Mouse (Mus musculus) 3134 (cell line): ENCODE data around the gene Pgap1.

Source experiments
- DNase-seq: peaks from one replicate; pipeline ENCODE4 v3.0.0-alpha.2; 2011; ENCODE audit warnings: low spot score; ENCODE audit not compliant: insufficient read length; ENCODE audit errors: extremely low read depth

Pgap1 gene

GRCm38 (mm10) chr1:54557301-54558229 lies at the start of gene Pgap1:
Gene Pgap1 (minus strand): TSS chr1:54557684.
- DNase-seq = peak; percentile 85

DNA sequence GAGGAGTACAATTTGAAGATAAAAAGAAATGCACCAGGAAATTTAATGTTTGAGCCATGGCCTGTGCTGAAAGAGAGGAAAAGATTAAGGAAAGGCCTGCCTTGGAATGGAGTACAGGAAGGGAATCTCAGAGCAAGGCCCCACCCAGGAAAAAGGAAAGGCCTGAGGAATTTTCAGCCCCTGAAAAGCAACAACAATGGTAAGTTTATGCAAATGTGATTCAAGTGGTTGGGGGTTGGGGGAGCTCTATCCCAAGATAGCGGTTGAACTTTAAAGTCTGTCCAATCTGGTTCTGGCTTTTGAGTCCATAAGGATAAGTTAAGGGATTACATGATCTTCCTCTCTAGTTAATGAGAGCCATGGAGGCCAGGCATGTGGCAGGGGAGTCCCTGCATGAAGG lies 49.5 kb upstream of the Pgap1 start:
- DNase-seq = no peak

GRCm38 (mm10) chr1:54601692-54602091 lies 44.2 kb upstream of the Pgap1 start:
- no peak for DNase-seq

GRCm38 (mm10) chr1:54600275-54600674 lies 42.8 kb upstream of the Pgap1 start:
- no peak for DNase-seq

- no peak for DNase-seq
These were observed 40.2 kb upstream of the Pgap1 start for GRCm38 (mm10) chr1:54597594-54598217.

DNA sequence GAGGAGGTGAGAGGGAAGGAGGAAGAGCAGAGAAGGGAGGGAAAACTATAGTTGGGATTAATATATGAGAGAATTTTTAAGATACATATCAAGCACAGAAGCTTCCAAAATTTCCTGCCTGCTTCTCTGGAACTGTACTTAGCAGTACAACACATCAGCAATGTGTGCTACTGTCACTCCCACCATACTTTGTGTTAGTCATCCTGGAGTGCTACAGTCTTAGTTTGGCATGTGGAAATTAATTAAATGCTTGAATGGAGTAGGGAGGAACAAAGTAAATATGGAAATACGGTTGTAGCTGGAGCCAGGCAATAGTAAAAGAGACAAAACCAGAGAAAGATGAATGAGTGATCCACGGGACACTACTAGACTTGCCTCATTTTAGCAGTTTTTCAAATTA lies 38.7 kb upstream of the Pgap1 start:
- DNase-seq = no peak

DNA sequence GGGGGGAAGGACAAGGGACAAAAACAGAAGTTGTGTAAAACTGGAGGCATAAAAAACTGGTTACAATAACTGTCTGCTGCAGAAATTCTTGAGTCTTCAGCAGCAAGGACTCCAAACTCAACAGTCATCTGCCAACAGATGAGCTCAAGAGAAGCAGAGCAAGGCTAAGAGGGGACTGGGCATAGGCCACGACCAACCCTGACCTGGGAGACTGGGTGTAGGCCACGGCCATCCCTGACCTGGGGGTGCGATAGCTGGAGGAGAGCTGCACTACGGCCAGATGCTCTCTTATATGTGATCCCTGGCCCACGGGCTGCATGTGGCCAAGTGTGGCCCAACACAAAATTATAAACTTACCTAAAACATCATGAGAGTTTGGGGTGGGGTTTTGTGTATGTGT lies 29.6 kb upstream of the Pgap1 start:
- no peak for DNase-seq

GRCm38 (mm10) chr1:54585971-54586555 lies 28.6 kb upstream of the Pgap1 start:
- no peak for DNase-seq

DNA sequence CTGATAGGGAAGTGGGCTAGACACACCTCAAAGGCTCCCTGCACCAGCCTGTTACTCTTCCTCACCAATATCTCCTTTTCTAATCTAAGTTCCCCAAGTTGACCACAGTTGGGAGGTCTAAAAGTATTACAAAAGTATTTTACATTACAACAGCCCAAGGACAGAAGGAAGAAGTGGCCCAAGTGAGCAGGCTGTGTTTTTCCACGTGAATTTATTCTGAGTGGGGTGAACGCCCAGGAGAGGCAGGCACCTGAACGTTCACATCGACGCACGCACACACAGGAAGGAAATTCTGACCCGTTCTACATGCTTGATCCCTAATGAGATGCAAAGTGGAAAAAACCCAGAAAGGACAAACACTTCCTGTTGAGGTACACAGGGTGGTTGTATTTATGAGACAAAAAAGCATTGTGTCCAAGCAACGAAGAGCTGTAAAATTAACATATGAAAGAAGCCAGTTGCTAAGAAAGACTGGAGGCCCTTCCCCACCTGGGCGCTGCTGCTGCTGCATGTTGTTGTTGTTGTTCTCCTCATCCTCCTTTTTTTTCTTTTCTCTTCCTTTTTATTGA lies 27.9 kb upstream of the Pgap1 start:
- no peak for DNase-seq

GRCm38 (mm10) chr1:54584588-54585277 lies 27.2 kb upstream of the Pgap1 start:
- DNase-seq = no peak

DNA sequence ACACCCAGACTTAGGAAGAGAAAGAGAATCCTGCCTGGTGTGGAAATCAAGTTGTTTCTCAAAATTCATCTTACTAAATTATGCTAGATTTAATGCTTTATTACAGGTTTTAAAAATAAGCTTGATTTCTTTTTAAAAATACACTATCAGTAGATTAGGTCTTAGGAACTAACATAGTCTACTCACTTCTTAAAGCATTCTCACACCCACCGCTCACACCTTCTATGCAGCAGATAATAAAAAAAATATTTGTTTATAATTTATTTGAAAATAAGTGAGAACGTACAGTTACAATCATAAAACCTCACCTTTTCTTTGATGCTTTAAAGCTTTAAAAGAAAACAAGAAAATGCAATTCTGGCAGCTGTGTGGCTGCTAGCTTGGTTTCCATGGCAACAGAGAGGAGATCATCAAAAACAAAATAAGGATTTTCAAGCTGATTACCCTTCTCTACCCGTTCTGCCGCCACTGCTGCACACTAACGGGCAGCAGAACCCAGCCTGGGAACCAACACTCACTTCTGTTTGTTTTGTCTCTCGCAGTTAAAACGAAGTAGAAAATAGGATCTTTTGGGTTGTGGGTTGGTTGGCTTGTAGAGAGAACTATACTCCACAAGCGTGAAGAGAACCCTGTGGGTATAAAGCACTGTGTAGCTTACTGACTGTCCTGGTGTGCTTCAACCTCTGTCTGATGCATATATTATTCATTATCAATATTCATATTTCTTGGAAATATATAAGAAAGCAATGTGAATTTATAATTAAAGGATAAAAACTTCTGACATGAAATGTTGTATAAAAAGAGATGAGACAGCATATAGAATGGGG lies 21.1 kb upstream of the Pgap1 start:
- no peak for DNase-seq

DNA sequence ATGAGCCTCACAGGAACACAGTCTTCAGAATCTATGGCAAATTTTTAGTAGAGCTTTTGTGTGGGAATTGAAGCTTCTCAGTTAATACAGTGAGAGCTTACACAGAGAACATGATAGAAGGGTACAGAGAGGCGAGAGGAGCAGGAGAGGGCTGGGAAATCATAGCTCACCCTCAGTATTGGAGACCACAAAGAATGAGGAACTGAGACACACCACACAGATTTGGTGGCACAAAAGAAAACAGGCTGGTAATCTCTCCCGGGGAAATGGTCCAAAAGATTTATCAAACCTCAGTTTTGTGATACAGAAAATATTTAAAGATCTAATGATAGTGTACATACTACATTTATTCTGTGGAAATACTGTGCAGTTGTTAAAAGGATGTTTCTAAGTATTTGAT lies 11.6 kb upstream of the Pgap1 start:
- no peak for DNase-seq

DNA sequence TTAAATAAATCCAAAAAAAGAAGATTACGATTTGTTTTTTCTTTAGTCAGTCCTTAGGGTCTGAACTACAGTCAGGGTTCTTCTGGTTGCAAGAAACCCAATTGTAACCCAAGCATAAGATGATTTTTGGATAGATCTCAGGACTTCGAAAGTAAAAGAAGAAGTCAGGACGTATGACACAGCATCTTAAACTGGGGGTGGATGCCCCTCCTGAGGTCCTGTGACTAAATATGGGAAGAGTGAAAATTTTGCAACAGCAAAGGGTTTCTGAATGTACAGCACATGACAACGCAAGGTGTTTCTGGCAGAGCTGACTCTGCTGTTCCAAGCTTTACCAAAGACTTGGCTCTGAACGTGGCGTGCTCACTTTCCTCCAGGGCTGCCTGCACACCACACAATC lies 6.4 kb upstream of the Pgap1 start:
- no peak for DNase-seq

DNA sequence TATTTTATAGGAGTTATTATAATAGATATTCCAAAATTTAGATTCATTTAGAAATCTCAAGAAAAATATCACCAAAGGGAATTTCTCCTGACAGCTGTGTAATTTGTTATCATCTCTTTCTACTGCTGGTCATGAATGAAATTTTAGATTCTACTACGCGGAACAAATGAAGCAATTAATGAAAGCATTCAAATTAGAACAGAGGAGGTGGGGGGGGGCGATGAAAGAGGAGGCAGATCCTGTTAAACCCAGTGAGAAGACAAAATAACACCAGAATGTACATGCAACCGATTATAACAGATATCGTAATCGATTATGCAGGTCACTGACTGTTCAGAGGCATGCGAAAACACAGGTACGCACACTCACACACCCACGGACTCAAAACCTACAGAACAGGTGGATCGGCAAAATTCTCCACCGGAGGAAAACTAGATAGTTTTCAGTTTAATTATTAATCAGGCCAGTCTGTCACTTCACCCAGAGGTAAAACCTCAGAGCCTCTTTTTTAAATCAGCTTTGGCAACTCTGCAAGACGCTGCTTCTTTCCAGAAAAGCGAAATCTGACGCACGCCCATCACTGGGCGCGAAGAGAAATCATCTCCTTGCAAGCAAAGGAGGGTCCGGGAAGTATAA lies 780 bp downstream of the Pgap1 start:
- DNase-seq = no peak

DNA sequence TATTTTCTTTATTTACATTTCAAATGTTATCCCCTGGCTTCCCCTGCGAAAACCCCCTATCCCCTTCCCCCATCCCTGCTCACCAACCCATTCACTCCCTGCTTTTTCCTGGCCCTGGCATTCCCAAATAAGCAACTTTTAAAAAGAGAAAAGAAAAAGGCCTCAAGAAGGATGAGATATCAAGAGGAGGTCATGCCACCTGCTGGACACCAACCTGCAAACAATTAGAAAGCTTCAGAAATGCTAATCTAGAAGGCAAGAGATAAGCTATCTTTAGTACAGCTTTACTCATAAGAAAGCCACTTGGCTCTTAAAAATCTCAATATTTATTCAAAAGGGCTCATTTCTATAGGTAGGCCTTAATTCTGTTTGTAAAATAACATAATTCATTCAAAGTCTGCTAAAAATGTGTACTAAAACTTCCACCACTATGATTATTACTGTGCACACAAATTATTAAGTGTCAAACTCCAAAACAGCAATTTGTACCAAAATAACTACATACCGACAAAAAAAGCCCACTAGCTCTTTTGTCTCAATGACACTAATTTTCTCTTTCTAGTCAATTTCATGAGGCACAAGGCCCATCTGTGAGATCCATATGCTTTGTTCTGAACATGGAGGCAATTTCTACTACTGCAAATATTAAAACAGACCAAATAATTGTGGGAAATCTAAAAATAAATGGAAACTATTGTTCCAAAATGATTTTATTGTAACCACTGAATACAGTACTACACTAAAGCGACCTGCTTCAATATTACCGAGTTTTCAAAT lies 1.9 kb downstream of the Pgap1 start:
- DNase-seq = no peak

GRCm38 (mm10) chr1:54552621-54553020 lies 4.9 kb downstream of the Pgap1 start:
- DNase-seq = no peak

DNA sequence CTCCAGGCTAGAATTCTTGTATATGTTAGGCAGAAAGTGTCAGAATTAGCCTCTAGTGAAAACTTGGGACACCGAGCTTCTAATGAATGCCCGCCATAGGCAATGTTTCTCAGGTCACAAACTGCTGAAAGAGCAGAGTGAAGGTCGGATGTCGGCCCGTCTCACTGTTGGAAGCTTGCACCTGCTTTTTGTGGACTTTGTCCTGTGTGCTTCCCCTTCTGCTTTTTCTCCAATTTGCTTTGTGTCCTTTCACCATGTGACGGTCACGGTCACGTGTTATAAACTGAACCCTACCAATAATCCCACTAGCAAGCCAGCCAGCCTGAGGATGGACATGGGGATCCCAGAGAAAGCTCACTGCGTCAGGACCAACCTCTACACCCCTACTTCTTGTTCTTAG lies 12.3 kb downstream of the Pgap1 start:
- no peak for DNase-seq

GRCm38 (mm10) chr1:54542920-54543319 lies 14.6 kb downstream of the Pgap1 start:
- no peak for DNase-seq

- no peak for DNase-seq
These were observed 26.3 kb downstream of the Pgap1 start for GRCm38 (mm10) chr1:54531170-54531569.
